Mouse (Mus musculus): ENCODE measurements around the gene Smarcc2. TPM values are rescaled to one million over a fixed set of nuclear protein-coding genes. Genes with fewer than 3 reads are reported as not detected.

Smarcc2 gene
- polyA plus RNA-seq, 1 experiment from 2014 or later = 59.2 TPM

- H3K9ac ChIP-seq = peak overlapping the region; percentile 29
- ATAC-seq (replicated peaks; ENCODE audit: insufficient number of reproducible peaks, insufficient read depth, low FRiP score, low read depth) = peak; percentile 91
- H3K9me3 ChIP-seq (replicated peaks) = no peaks in the 10 kb centered on the region
- H3K36me3 ChIP-seq = no peaks in the 10 kb centered on the region
- 16% methylated on average over 18 of the region's 18 CpGs for WGBS
- no peaks in the 10 kb centered on the region for H3K27me3 ChIP-seq
- H3K27ac ChIP-seq = peak overlapping the region; percentile 41; the same call in 1 of the 2 replicates
- H3K4me2 ChIP-seq = peak overlapping the region; percentile 56
- H3K4me1 ChIP-seq (replicated peaks) = peaks cover 10% of the 10 kb centered on the region
- peak overlapping the region; percentile 17 for H3K4me3 ChIP-seq
Observed at GRCm38 (mm10) chr10:128536266-128536940, 77.4 kb downstream of the Smarcc2 start.

- peaks cover 15% of the 10 kb centered on the region for H3K4me1 ChIP-seq (replicated peaks)
- 100% methylated on average over 1 of the region's 1 CpGs for WGBS
- no peak overlapping the region for H3K27ac ChIP-seq
- peaks cover 14% of the 10 kb centered on the region for H3K36me3 ChIP-seq
- H3K4me3 ChIP-seq = no peak overlapping the region
- H3K4me2 ChIP-seq = no peak overlapping the region
- ATAC-seq (replicated peaks; ENCODE audit: insufficient number of reproducible peaks, insufficient read depth, low FRiP score, low read depth) = no peak
- H3K27me3 ChIP-seq = no peaks in the 10 kb centered on the region
- H3K9me3 ChIP-seq (replicated peaks) = no peaks in the 10 kb centered on the region
- H3K9ac ChIP-seq = no peak overlapping the region
Observed at GRCm38 (mm10) chr10:128538340-128538870, 79.4 kb downstream of the Smarcc2 start.

Small RNAs within 50 kb of the gene (microRNA-seq; reads per million reads assigned to microRNA genes)
- gene Mir6916 (not detected), gene Mir8105 (not detected)

Other genes with a start within 250 kb of the Smarcc2 start
- gene Spryd4, start 247.4 kb upstream of the Smarcc2 start, polyA plus RNA-seq (2015; fragmentation: Nextera tagmentation; extraction: Ambion mirVana) = 37.9 and 38.6 TPM in 2 replicates
- gene Mip, start 233.4 kb upstream of the Smarcc2 start, polyA plus RNA-seq (2015; fragmentation: Nextera tagmentation; extraction: Ambion mirVana) = 0.08 TPM in 1 of 2 replicates, not detected in the other
- 22.3 and 32.1 TPM in 2 replicates for gene Timeless, start 227.2 kb upstream of the Smarcc2 start, polyA plus RNA-seq (2015; fragmentation: Nextera tagmentation; extraction: Ambion mirVana)
- 0.10 and 0.14 TPM in 2 replicates for gene Apon, start 205.2 kb upstream of the Smarcc2 start, polyA plus RNA-seq (2015; fragmentation: Nextera tagmentation; extraction: Ambion mirVana)
- gene Apof, start 190.6 kb upstream of the Smarcc2 start, polyA plus RNA-seq (2015; fragmentation: Nextera tagmentation; extraction: Ambion mirVana) = 0.13 and 1.2 TPM in 2 replicates
- 9.6 and 12.3 TPM in 2 replicates for gene Stat2, start 188.7 kb upstream of the Smarcc2 start, polyA plus RNA-seq (2015; fragmentation: Nextera tagmentation; extraction: Ambion mirVana)
- gene Il23a, start 160.5 kb upstream of the Smarcc2 start, polyA plus RNA-seq (2015; fragmentation: Nextera tagmentation; extraction: Ambion mirVana) = 4.0 and 4.8 TPM in 2 replicates
- 22.3 and 27.8 TPM in 2 replicates for gene Pan2, start 155.9 kb upstream of the Smarcc2 start, polyA plus RNA-seq (2015; fragmentation: Nextera tagmentation; extraction: Ambion mirVana)
- gene Cnpy2, start 136.8 kb upstream of the Smarcc2 start, polyA plus RNA-seq (2015; fragmentation: Nextera tagmentation; extraction: Ambion mirVana) = 186 and 213 TPM in 2 replicates
- 448 and 450 TPM in 2 replicates for gene Cs, start 121.5 kb upstream of the Smarcc2 start, polyA plus RNA-seq (2015; fragmentation: Nextera tagmentation; extraction: Ambion mirVana)
- gene Coq10a, start 90.3 kb upstream of the Smarcc2 start, polyA plus RNA-seq (2015; fragmentation: Nextera tagmentation; extraction: Ambion mirVana) = 17.0 TPM in 2 replicates
- 6.8 and 11.8 TPM in 2 replicates for gene Ankrd52, start 82.1 kb upstream of the Smarcc2 start, polyA plus RNA-seq (2015; fragmentation: Nextera tagmentation; extraction: Ambion mirVana)
- 0.24 and 0.81 TPM in 2 replicates for gene Slc39a5, start 58.0 kb upstream of the Smarcc2 start, polyA plus RNA-seq (2015; fragmentation: Nextera tagmentation; extraction: Ambion mirVana)
- 52.6 and 58.9 TPM in 2 replicates for gene Nabp2, start 47.8 kb upstream of the Smarcc2 start, polyA plus RNA-seq (2015; fragmentation: Nextera tagmentation; extraction: Ambion mirVana)
- 25.5 and 29.0 TPM in 2 replicates for gene Rnf41, start 47.6 kb upstream of the Smarcc2 start, polyA plus RNA-seq (2015; fragmentation: Nextera tagmentation; extraction: Ambion mirVana)
- 1,051 and 1,154 TPM in 2 replicates for gene Myl6, start 34.9 kb downstream of the Smarcc2 start, polyA plus RNA-seq (2015; fragmentation: Nextera tagmentation; extraction: Ambion mirVana)
- gene Myl6b, start 39.4 kb downstream of the Smarcc2 start, polyA plus RNA-seq (2015; fragmentation: Nextera tagmentation; extraction: Ambion mirVana) = 4.3 and 4.6 TPM in 2 replicates
- gene Esyt1, start 66.6 kb downstream of the Smarcc2 start, polyA plus RNA-seq (2015; fragmentation: Nextera tagmentation; extraction: Ambion mirVana) = 19.4 and 29.0 TPM in 2 replicates
- 10.2 and 11.0 TPM in 2 replicates for gene Zc3h10, start 88.5 kb downstream of the Smarcc2 start, polyA plus RNA-seq (2015; fragmentation: Nextera tagmentation; extraction: Ambion mirVana)
- gene Rpl41, start 90.1 kb downstream of the Smarcc2 start, polyA plus RNA-seq (2015; fragmentation: Nextera tagmentation; extraction: Ambion mirVana) = 2,261 and 2,363 TPM in 2 replicates
- gene Pa2g4, start 106.7 kb downstream of the Smarcc2 start, polyA plus RNA-seq (2015; fragmentation: Nextera tagmentation; extraction: Ambion mirVana) = 101 and 132 TPM in 2 replicates
- 3.4 and 5.0 TPM in 2 replicates for gene Erbb3, start 130.4 kb downstream of the Smarcc2 start, polyA plus RNA-seq (2015; fragmentation: Nextera tagmentation; extraction: Ambion mirVana)
- gene Rps26, start 167.5 kb downstream of the Smarcc2 start, polyA plus RNA-seq (2015; fragmentation: Nextera tagmentation; extraction: Ambion mirVana) = 359 and 409 TPM in 2 replicates
- gene Ikzf4, start 186.7 kb downstream of the Smarcc2 start, polyA plus RNA-seq (2015; fragmentation: Nextera tagmentation; extraction: Ambion mirVana) = 1.3 and 1.4 TPM in 2 replicates
- gene Suox, start 214.8 kb downstream of the Smarcc2 start, polyA plus RNA-seq (2015; fragmentation: Nextera tagmentation; extraction: Ambion mirVana) = 11.1 and 14.4 TPM in 2 replicates
- gene Rab5b, start 237.0 kb downstream of the Smarcc2 start, polyA plus RNA-seq (2015; fragmentation: Nextera tagmentation; extraction: Ambion mirVana) = 61.0 and 67.8 TPM in 2 replicates
- 2.5 and 2.7 TPM in 2 replicates for gene Pmel, start 244.9 kb downstream of the Smarcc2 start, polyA plus RNA-seq (2015; fragmentation: Nextera tagmentation; extraction: Ambion mirVana)
- 85.9 and 90.4 TPM in 2 replicates for gene Cdk2, start 245.8 kb downstream of the Smarcc2 start, polyA plus RNA-seq (2015; fragmentation: Nextera tagmentation; extraction: Ambion mirVana)

Measured in heart, embryonic 15.5 days (tissue).